8 mouse cellular contexts compared by ENCODE assay signal in the genomic region with DNA sequence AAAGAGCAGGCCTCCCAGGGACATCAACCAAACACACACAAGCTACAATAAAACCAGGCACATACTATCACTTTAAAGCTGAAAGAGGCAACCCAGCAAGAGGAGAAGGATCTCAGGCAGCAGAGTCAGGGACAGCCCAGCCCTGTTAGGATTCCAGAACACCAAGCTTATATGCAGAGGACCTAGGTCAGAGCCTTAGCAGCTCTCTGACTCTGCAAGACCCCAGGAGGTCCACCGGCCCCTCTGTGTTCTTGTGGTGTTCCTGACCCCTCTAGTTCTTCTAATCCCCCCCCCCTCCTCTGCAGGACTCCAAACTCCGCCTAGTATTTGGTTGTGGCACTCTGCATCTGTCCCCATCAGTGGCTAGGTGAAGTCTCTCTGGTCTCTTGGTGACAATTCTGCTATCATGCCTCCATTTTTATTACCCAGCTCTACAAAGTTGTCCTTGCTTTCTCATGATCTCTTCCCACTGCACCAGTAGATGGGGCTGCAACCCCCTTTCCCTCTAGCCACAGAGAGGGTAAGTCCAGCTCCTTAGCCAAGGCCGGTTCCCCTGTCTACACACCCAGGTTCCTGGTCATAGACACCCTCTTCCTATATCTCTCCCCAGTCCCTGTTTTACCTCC. TPM values are rescaled to one million over a fixed set of nuclear protein-coding genes. Genes with fewer than 3 reads are reported as not detected.
A peak's percentile ranks its signal among the peaks of the same experiment; 100 is the strongest.
DNase-seq lines count a peak whose midpoint lies in the region; ATAC-seq lines count a peak whose summit lies in the region.

No protein-coding gene starts in this region.

- WGBS in heart, embryonic 10.5 days: 37% methylated on average over 3 of the region's 3 CpGs
- WGBS in neural tube, embryonic 15.5 days: 61% methylated on average over 3 of the region's 3 CpGs
- WGBS in limb, embryonic 12.5 days: 55% methylated on average over 3 of the region's 3 CpGs

- no peak overlapping the region for H3K9ac ChIP-seq in neural tube, embryonic 15.5 days (replicated peaks)
- 0 out of 2 replicates have a peak overlapping the region, but pooled peaks have one; percentile 1 for H3K9ac ChIP-seq in limb, embryonic 12.5 days (replicated peaks)

- H3K36me3 ChIP-seq in heart, embryonic 10.5 days: peaks cover 27% of the 10 kb centered on the region
- H3K36me3 ChIP-seq in neural tube, embryonic 15.5 days: peaks cover 22% of the 10 kb centered on the region
- peaks cover 27% of the 10 kb centered on the region for H3K36me3 ChIP-seq in limb, embryonic 12.5 days

- no peak overlapping the region for H3K4me2 ChIP-seq in neural tube, embryonic 15.5 days
- H3K4me2 ChIP-seq in limb, embryonic 12.5 days: 0 out of 2 replicates have a peak overlapping the region, but pooled peaks have one; percentile 69

- H3K27ac ChIP-seq in heart, embryonic 10.5 days: peak overlapping the region; percentile 25; the same call in 1 of the 2 replicates
- H3K27ac ChIP-seq in neural tube, embryonic 15.5 days (replicated peaks): peak overlapping the region; percentile 54
- no peak overlapping the region; the same call in 1 of the 2 replicates for H3K27ac ChIP-seq in limb, embryonic 12.5 days

- H3K27me3 ChIP-seq in heart, embryonic 10.5 days (ENCODE audit: insufficient read depth, poor library complexity, severe bottlenecking): peaks cover 5% of the 10 kb centered on the region; the same call in 1 of the 2 replicates
- no peaks in the 10 kb centered on the region for H3K27me3 ChIP-seq in neural tube, embryonic 15.5 days (replicated peaks)
- H3K27me3 ChIP-seq in limb, embryonic 12.5 days: no peaks in the 10 kb centered on the region

- peaks cover 20% of the 10 kb centered on the region for H3K4me1 ChIP-seq in heart, embryonic 10.5 days
- peaks cover 29% of the 10 kb centered on the region for H3K4me1 ChIP-seq in neural tube, embryonic 15.5 days
- H3K4me1 ChIP-seq in limb, embryonic 12.5 days (replicated peaks): peaks cover 13% of the 10 kb centered on the region

- 0 out of 2 replicates have a peak overlapping the region, but pooled peaks have one; percentile 15 for H3K4me3 ChIP-seq in heart, embryonic 10.5 days
- no peak overlapping the region for H3K4me3 ChIP-seq in neural tube, embryonic 15.5 days (replicated peaks)
- H3K4me3 ChIP-seq in limb, embryonic 12.5 days (replicated peaks): no peak overlapping the region

- DNase-seq in heart, embryonic 10.5 days (ENCODE audit: low spot score): peak; percentile 66
- DNase-seq in heart, postnatal 25 days (ENCODE audit: low spot score): no peak
- DNase-seq in neural tube, embryonic 10.5 days (ENCODE audit: extremely low spot score, low spot score): no peak
- no peak for DNase-seq in urinary bladder, postnatal 4 days (ENCODE audit: low spot score in 2 of 2)
- DNase-seq in thymus, postnatal 36 days: no peak
- no peak for DNase-seq in embryo, embryonic 9.5 days (ENCODE audit: extremely low spot score)

- H3K9me3 ChIP-seq in heart, embryonic 10.5 days: no peaks in the 10 kb centered on the region
- no peaks in the 10 kb centered on the region for H3K9me3 ChIP-seq in neural tube, embryonic 15.5 days (replicated peaks)
- H3K9me3 ChIP-seq in limb, embryonic 12.5 days: no peaks in the 10 kb centered on the region

- intact Hi-C loops in heart, postnatal 25 days (cut with DNase I): no loop called here

- ATAC-seq in neural tube, embryonic 15.5 days (ENCODE audit: low FRiP score): no peak
- no peak for ATAC-seq in limb, embryonic 12.5 days (ENCODE audit: insufficient number of reproducible peaks, insufficient read depth, low FRiP score, low TSS enrichment, low read depth)

RNA-seq across cellular contexts. Expression of gene Mlst8, which starts 1.4 kb away (rescaled TPM):
- polyA plus RNA-seq in heart, embryonic 10.5 days (2016; fragmentation: Nextera tagmentation; extraction: Ambion mirVana): 22.3 and 22.7 TPM in 2 replicates
- 10 to 100 TPM in 1 of 2 experiments, 1 to 10 TPM in 1; 9.4 to 11.3 TPM for total RNA-seq in heart, postnatal 25 days (2021)
- 29.5 and 33.1 TPM in 2 replicates for polyA plus RNA-seq in neural tube, embryonic 15.5 days (2015; fragmentation: Nextera tagmentation; extraction: Ambion mirVana)
- polyA plus RNA-seq in limb, embryonic 12.5 days (2016; fragmentation: Nextera tagmentation; extraction: Ambion mirVana): 34.7 and 35.5 TPM in 2 replicates

RNA-seq across cellular contexts. Expression of gene Bricd5, which starts 6.6 kb away (rescaled TPM):
- 0.48 and 0.69 TPM in 2 replicates for polyA plus RNA-seq in heart, embryonic 10.5 days (2016; fragmentation: Nextera tagmentation; extraction: Ambion mirVana)
- not detected for total RNA-seq in heart, postnatal 25 days (2021)
- polyA plus RNA-seq in neural tube, embryonic 15.5 days (2015; fragmentation: Nextera tagmentation; extraction: Ambion mirVana): 0.73 TPM in 1 of 2 replicates, not detected in the other
- polyA plus RNA-seq in limb, embryonic 12.5 days (2016; fragmentation: Nextera tagmentation; extraction: Ambion mirVana): not detected in 2 replicates

RNA-seq across cellular contexts. Expression of gene Caskin1, which starts 8.1 kb away (rescaled TPM):
- 0.71 and 1.4 TPM in 2 replicates for polyA plus RNA-seq in heart, embryonic 10.5 days (2016; fragmentation: Nextera tagmentation; extraction: Ambion mirVana)
- total RNA-seq in heart, postnatal 25 days (2021): under 1 TPM; 0.14 to 0.39 TPM
- 42.7 and 53.4 TPM in 2 replicates for polyA plus RNA-seq in neural tube, embryonic 15.5 days (2015; fragmentation: Nextera tagmentation; extraction: Ambion mirVana)
- 6.1 and 6.5 TPM in 2 replicates for polyA plus RNA-seq in limb, embryonic 12.5 days (2016; fragmentation: Nextera tagmentation; extraction: Ambion mirVana)

RNA-seq across cellular contexts. Expression of gene Pgp, which starts 10.1 kb away (rescaled TPM):
- 86.3 and 91.2 TPM in 2 replicates for polyA plus RNA-seq in heart, embryonic 10.5 days (2016; fragmentation: Nextera tagmentation; extraction: Ambion mirVana)
- total RNA-seq in heart, postnatal 25 days (2021): 10 to 100 TPM; 42.3 to 43.3 TPM
- polyA plus RNA-seq in neural tube, embryonic 15.5 days (2015; fragmentation: Nextera tagmentation; extraction: Ambion mirVana): 76.1 and 79.7 TPM in 2 replicates
- polyA plus RNA-seq in limb, embryonic 12.5 days (2016; fragmentation: Nextera tagmentation; extraction: Ambion mirVana): 54.9 and 56.6 TPM in 2 replicates

RNA-seq across cellular contexts. Expression of gene E4f1, which starts 10.2 kb away (rescaled TPM):
- polyA plus RNA-seq in heart, embryonic 10.5 days (2016; fragmentation: Nextera tagmentation; extraction: Ambion mirVana): 27.1 and 30.3 TPM in 2 replicates
- total RNA-seq in heart, postnatal 25 days (2021): 10 to 100 TPM; 11.1 to 11.4 TPM
- 46.3 and 49.5 TPM in 2 replicates for polyA plus RNA-seq in neural tube, embryonic 15.5 days (2015; fragmentation: Nextera tagmentation; extraction: Ambion mirVana)
- 37.2 and 45.6 TPM in 2 replicates for polyA plus RNA-seq in limb, embryonic 12.5 days (2016; fragmentation: Nextera tagmentation; extraction: Ambion mirVana)
